Mouse (Mus musculus): ENCODE measurements at regions not wholly inside any gene's neighbourhood (a gene's known extent, or its start where the extent isn't known, plus 50 kb on each side); places are given as distances from the start of the nearest gene placed in this dataset.

- H3K27me3 ChIP-seq (replicated peaks) = no peaks in the 10 kb centered on the region
- H3K9me3 ChIP-seq (replicated peaks; ENCODE audit: low read length) = peaks cover 59% of the 10 kb centered on the region
- DNase-seq (ENCODE audit: extremely low read depth) = no peak
- TF ChIP-seq USF1 (IDR thresholded peaks at IDR 0.05; ENCODE audit: low read depth, low read length) (no peak), RCOR1 (conservative IDR thresholded peaks at IDR 0.05; ENCODE audit: low read depth, low read length) (no peak)
- in situ Hi-C loops (cut with MboI; ENCODE audit: low pct_ligation_motif_present, low pct_unique_long_range_greater_than_20kb, low sequenced_read_pairs) (no loop called here), dilution Hi-C loops (cut with MboI; ENCODE audit: extremely low pct_ligation_motif_present, extremely low pct_unique_long_range_greater_than_20kb, low sequenced_read_pairs) (no loop called here)
- no peaks in the 10 kb centered on the region for H3K79me2 ChIP-seq (replicated peaks; ENCODE audit: control insufficient read depth, extremely low read depth, insufficient read depth, poor library complexity, severe bottlenecking)
- H3K9ac ChIP-seq (ENCODE audit: insufficient read depth, low read depth) = no peak overlapping the region
- H3K27ac ChIP-seq (ENCODE audit: insufficient read depth, low read depth) = no peak overlapping the region
- no peak overlapping the region for H3K4me3 ChIP-seq (replicated peaks in 1 of 3; ENCODE audit: low read depth in 2 of 3, low read length in 2 of 3, poor library complexity in 1 of 3)
- no peaks in the 10 kb centered on the region for H3K36me3 ChIP-seq (replicated peaks in 1 of 2; ENCODE audit: control insufficient read depth in 1 of 2, insufficient read depth in 1 of 2, low read length in 1 of 2)
- no peak overlapping the region for H3K4me2 ChIP-seq (ENCODE audit: insufficient read depth, low read depth, poor library complexity, severe bottlenecking)
- H3K4me1 ChIP-seq (ENCODE audit: control insufficient read depth in 1 of 2, insufficient read depth in 2 of 2) = no peaks in the 10 kb centered on the region
Measured at GRCm38 (mm10) chr13:59940414-59941205, 117.7 kb upstream of the Tut7 start.

- no peaks in the 10 kb centered on the region for H3K79me2 ChIP-seq (replicated peaks; ENCODE audit: control insufficient read depth, extremely low read depth, insufficient read depth, poor library complexity, severe bottlenecking)
- TF ChIP-seq RAD21 (IDR thresholded peaks at IDR 0.05; ENCODE audit: low read depth, low read length) (no peak), TBP (conservative IDR thresholded peaks at IDR 0.05; ENCODE audit: low read depth, low read length) (no peak), PAX5 (IDR thresholded peaks at IDR 0.05; ENCODE audit: low read length) (no peak), MEF2A (IDR thresholded peaks at IDR 0.05; ENCODE audit: borderline replicate concordance, low read depth, low read length) (no peak), USF2 (conservative IDR thresholded peaks at IDR 0.05; ENCODE audit: low read depth, low read length) (no peak), ZKSCAN1 (IDR thresholded peaks at IDR 0.05; ENCODE audit: borderline replicate concordance, low read depth, low read length) (no peak), BHLHE40 (IDR thresholded peaks at IDR 0.05; ENCODE audit: low read depth, low read length) (no peak), USF1 (IDR thresholded peaks at IDR 0.05; ENCODE audit: low read depth, low read length) (no peak), POLR2A (IDR thresholded peaks at IDR 0.05; ENCODE audit: low read depth, low read length) (no peak), SMC3 (IDR thresholded peaks at IDR 0.05; ENCODE audit: low read depth, low read length) (no peak), RCOR1 (conservative IDR thresholded peaks at IDR 0.05; ENCODE audit: low read depth, low read length) (no peak), TCF12 (IDR thresholded peaks at IDR 0.05; ENCODE audit: low read depth, low read length) (no peak), GABPA (IDR thresholded peaks at IDR 0.05; ENCODE audit: insufficient replicate concordance, low read depth, low read length) (no peak), MAZ (IDR thresholded peaks at IDR 0.05; ENCODE audit: low read depth, low read length) (no peak), MXI1 (IDR thresholded peaks at IDR 0.05; ENCODE audit: low read depth, low read length) (no peak), ZNF384 (IDR thresholded peaks at IDR 0.05; ENCODE audit: low read depth, low read length) (no peak), ELF1 (IDR thresholded peaks at IDR 0.05; ENCODE audit: low read depth, low read length) (no peak), EP300 (IDR thresholded peaks at IDR 0.05; ENCODE audit: low read length) (no peak), SIN3A (IDR thresholded peaks at IDR 0.05; ENCODE audit: low read length) (no peak)
- H3K4me3 ChIP-seq (replicated peaks in 1 of 3; ENCODE audit: low read depth in 2 of 3, low read length in 2 of 3, poor library complexity in 1 of 3) = no peak overlapping the region
- no peak for DNase-seq (ENCODE audit: extremely low read depth)
- no peak overlapping the region for H3K27ac ChIP-seq (ENCODE audit: insufficient read depth, low read depth)
- no peaks in the 10 kb centered on the region for H3K4me1 ChIP-seq (ENCODE audit: control insufficient read depth in 1 of 2, insufficient read depth in 2 of 2)
- in situ Hi-C loops (cut with MboI; ENCODE audit: low pct_ligation_motif_present, low pct_unique_long_range_greater_than_20kb, low sequenced_read_pairs) = no loop called here
- no peak overlapping the region for H3K4me2 ChIP-seq (ENCODE audit: insufficient read depth, low read depth, poor library complexity, severe bottlenecking)
- dilution Hi-C loops (cut with MboI; ENCODE audit: extremely low pct_ligation_motif_present, extremely low pct_unique_long_range_greater_than_20kb, low sequenced_read_pairs) = no loop called here
- H3K9me3 ChIP-seq (replicated peaks; ENCODE audit: low read length) = peaks cover 63% of the 10 kb centered on the region
- no peak overlapping the region for H3K9ac ChIP-seq (ENCODE audit: insufficient read depth, low read depth)
- no peaks in the 10 kb centered on the region for H3K36me3 ChIP-seq (replicated peaks in 1 of 2; ENCODE audit: control insufficient read depth in 1 of 2, insufficient read depth in 1 of 2, low read length in 1 of 2)
- no peaks in the 10 kb centered on the region for H3K27me3 ChIP-seq (replicated peaks)
Measured at GRCm38 (mm10) chr13:59939886-59940285, 116.9 kb upstream of the Tut7 start.

Measured in CH12.LX (cell line).